Mouse (Mus musculus) embryonic facial prominence, embryonic 11.5 days (tissue): ENCODE results near the gene Ccn6. TPM values are rescaled to one million over a fixed set of nuclear protein-coding genes. Genes with fewer than 3 reads are reported as not detected.

Experiments
- ATAC-seq: fragments of 200-750 bp; cut with Nextera tagmentation; replicated peaks from 2 replicates; pipeline ENCODE4 v1.8.0; 2017; ENCODE audit warnings: low read depth; ENCODE audit not compliant: insufficient number of reproducible peaks, low FRiP score, low TSS enrichment
- DNase-seq: peaks from one replicate; pipeline ENCODE4 v3.0.0-alpha.2; 2015; ENCODE audit warnings: low spot score
- H3K27ac ChIP-seq: fragments of 300-500 bp; sonication (generic); replicated peaks from 2 replicates; pipeline ENCODE4 v1.5.1; 2014; ENCODE audit warnings: mild to moderate bottlenecking, low read depth, low read length, control low read depth
- H3K27me3 ChIP-seq: fragments of 300-500 bp; sonication (generic); 2 replicates; pipeline ENCODE4 v1.6.1; 2014; ENCODE audit warnings: mild to moderate bottlenecking, low read length, moderate library complexity, mixed read lengths; ENCODE audit not compliant: control insufficient read depth, insufficient read depth
- H3K36me3 ChIP-seq: fragments of 300-500 bp; sonication (generic); replicated peaks from 2 replicates; pipeline ENCODE4 v1.6.1; 2014; ENCODE audit warnings: low read depth, mild to moderate bottlenecking, low read length, moderate library complexity, mixed read lengths; ENCODE audit not compliant: control insufficient read depth, insufficient read depth
- H3K4me1 ChIP-seq: fragments of 300-500 bp; sonication (generic); 2 replicates; pipeline ENCODE4 v1.6.1; 2014; ENCODE audit warnings: low read length, mixed read lengths; ENCODE audit not compliant: control insufficient read depth, insufficient read depth
- H3K4me2 ChIP-seq: fragments of 300-500 bp; sonication (generic); 2 replicates; pipeline ENCODE4 v1.6.1; 2014; ENCODE audit warnings: low read depth, mild to moderate bottlenecking, control low read depth, low read length, moderate library complexity
- H3K4me3 ChIP-seq: fragments of 300-500 bp; sonication (generic); 2 replicates; pipeline ENCODE4 v1.5.1; 2014; ENCODE audit warnings: low read depth, low read length, control low read depth
- H3K9ac ChIP-seq: fragments of 300-500 bp; sonication (generic); replicated peaks from 2 replicates; pipeline ENCODE4 v1.6.1; 2014; ENCODE audit warnings: mild to moderate bottlenecking, control low read depth, low read length
- H3K9me3 ChIP-seq: fragments of 300-500 bp; sonication (generic); replicated peaks from 2 replicates; pipeline ENCODE4 v1.6.1; 2016; ENCODE audit warnings: mild to moderate bottlenecking, low read length, inconsistent platforms, mixed read lengths; ENCODE audit not compliant: control insufficient read depth
- WGBS: fragments of 180-500 bp; shearing (Covaris S2); extraction: QIAGEN DNeasy Blood & Tissue Kit; methylation state at CpG from one replicate; pipeline ENCODE4 v1.1.7; 2014; 5-methylcytosine and 5-hydroxymethylcytosine counted together
- polyA plus RNA-seq: library from polyadenylated mRNA; unstranded; fragments of >200 nt; fragmentation: Nextera tagmentation; extraction: Ambion mirVana; gene quantifications from 2 replicates; pipeline ENCODE4 v1.2.1, GENCODE M21; 2014

Ccn6 gene
- polyA plus RNA-seq, 1 experiment from 2014 or later = not detected

GRCm38 (mm10) chr10:39156719-39157118, 6.9 kb downstream of the Ccn6 start:
- no peaks in the 10 kb centered on the region for H3K4me1 ChIP-seq
- no peak overlapping the region for H3K4me3 ChIP-seq
- H3K9ac ChIP-seq = no peak overlapping the region
- no peak for ATAC-seq
- no peak for DNase-seq
- no peaks in the 10 kb centered on the region for H3K27me3 ChIP-seq
- H3K9me3 ChIP-seq = no peaks in the 10 kb centered on the region
- no peak overlapping the region for H3K27ac ChIP-seq
- no peak overlapping the region for H3K4me2 ChIP-seq
- H3K36me3 ChIP-seq = no peaks in the 10 kb centered on the region
- WGBS = 72% methylated on average over 5 of the region's 5 CpGs

DNA sequence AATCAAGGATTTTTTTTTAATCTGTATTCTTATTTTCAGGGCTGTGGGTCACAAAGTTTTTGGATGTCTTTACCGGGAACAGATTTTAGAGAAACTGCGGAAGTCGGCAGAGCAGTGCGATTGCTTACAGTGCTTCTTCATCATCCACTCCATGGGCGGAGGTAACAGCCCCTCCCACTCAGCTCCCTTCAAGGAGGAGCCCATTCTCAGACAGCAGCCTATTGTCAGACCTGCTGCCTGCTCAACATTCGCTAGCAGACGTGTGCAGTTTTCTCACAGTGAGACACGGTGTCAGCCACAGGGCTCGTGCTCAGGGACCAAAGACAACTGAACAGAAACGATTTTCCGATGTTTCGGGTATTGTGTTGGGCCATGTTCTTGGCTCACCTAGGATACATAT, 21.4 kb downstream of the Ccn6 start:
- Histone ChIP-seq H3K4me1 (no peaks in the 10 kb centered on the region), H3K9ac (no peak overlapping the region), H3K9me3 (no peaks in the 10 kb centered on the region), H3K27me3 (no peaks in the 10 kb centered on the region), H3K36me3 (no peaks in the 10 kb centered on the region; the same call in 1 of the 2 replicates), H3K4me2 (no peak overlapping the region), H3K27ac (no peak overlapping the region), H3K4me3 (no peak overlapping the region)
- WGBS = 80% methylated on average over 12 of the region's 12 CpGs
- no peak for ATAC-seq
- DNase-seq = no peak

- no peak for DNase-seq
- Histone ChIP-seq H3K4me2 (no peak overlapping the region), H3K36me3 (no peaks in the 10 kb centered on the region; the same call in 1 of the 2 replicates), H3K27ac (no peak overlapping the region), H3K9me3 (no peaks in the 10 kb centered on the region), H3K4me3 (no peak overlapping the region), H3K9ac (no peak overlapping the region), H3K4me1 (no peaks in the 10 kb centered on the region), H3K27me3 (no peaks in the 10 kb centered on the region)
- 92% methylated on average over 2 of the region's 2 CpGs for WGBS
- no peak for ATAC-seq
Measured at GRCm38 (mm10) chr10:39141401-39141800, 22.2 kb downstream of the Ccn6 start.

- Histone ChIP-seq H3K27ac (no peak overlapping the region), H3K27me3 (no peaks in the 10 kb centered on the region), H3K4me2 (no peak overlapping the region), H3K36me3 (no peaks in the 10 kb centered on the region; the same call in 1 of the 2 replicates), H3K4me1 (no peaks in the 10 kb centered on the region), H3K4me3 (no peak overlapping the region), H3K9me3 (no peaks in the 10 kb centered on the region), H3K9ac (no peak overlapping the region)
- ATAC-seq (no peak), DNase-seq (no peak)
- WGBS = 83% methylated on average over 14 of the region's 14 CpGs
Measured at GRCm38 (mm10) chr10:39140843-39141242, 22.8 kb downstream of the Ccn6 start.

GRCm38 (mm10) chr10:39138761-39139160, 24.8 kb downstream of the Ccn6 start:
- no peak overlapping the region for H3K4me2 ChIP-seq
- no peak for ATAC-seq
- H3K4me1 ChIP-seq = 0 out of 2 replicates have a peak, but pooled peaks cover 2% of the 10 kb centered on the region
- DNase-seq = no peak
- H3K9ac ChIP-seq = no peak overlapping the region
- 86% methylated on average over 6 of the region's 6 CpGs for WGBS
- no peaks in the 10 kb centered on the region for H3K27me3 ChIP-seq
- H3K9me3 ChIP-seq = no peaks in the 10 kb centered on the region
- no peaks in the 10 kb centered on the region; the same call in 1 of the 2 replicates for H3K36me3 ChIP-seq
- H3K4me3 ChIP-seq = no peak overlapping the region
- no peak overlapping the region for H3K27ac ChIP-seq

- H3K9me3 ChIP-seq = no peaks in the 10 kb centered on the region
- no peak overlapping the region for H3K4me3 ChIP-seq
- H3K27me3 ChIP-seq = no peaks in the 10 kb centered on the region
- DNase-seq (no peak), ATAC-seq (no peak)
- H3K4me2 ChIP-seq = no peak overlapping the region
- H3K27ac ChIP-seq = no peak overlapping the region
- no peak overlapping the region for H3K9ac ChIP-seq
- no peaks in the 10 kb centered on the region; the same call in 1 of the 2 replicates for H3K36me3 ChIP-seq
- 0 out of 2 replicates have a peak, but pooled peaks cover 2% of the 10 kb centered on the region for H3K4me1 ChIP-seq
- 93% methylated on average over 3 of the region's 3 CpGs for WGBS
Measured at GRCm38 (mm10) chr10:39137766-39138165, 25.8 kb downstream of the Ccn6 start.

DNA sequence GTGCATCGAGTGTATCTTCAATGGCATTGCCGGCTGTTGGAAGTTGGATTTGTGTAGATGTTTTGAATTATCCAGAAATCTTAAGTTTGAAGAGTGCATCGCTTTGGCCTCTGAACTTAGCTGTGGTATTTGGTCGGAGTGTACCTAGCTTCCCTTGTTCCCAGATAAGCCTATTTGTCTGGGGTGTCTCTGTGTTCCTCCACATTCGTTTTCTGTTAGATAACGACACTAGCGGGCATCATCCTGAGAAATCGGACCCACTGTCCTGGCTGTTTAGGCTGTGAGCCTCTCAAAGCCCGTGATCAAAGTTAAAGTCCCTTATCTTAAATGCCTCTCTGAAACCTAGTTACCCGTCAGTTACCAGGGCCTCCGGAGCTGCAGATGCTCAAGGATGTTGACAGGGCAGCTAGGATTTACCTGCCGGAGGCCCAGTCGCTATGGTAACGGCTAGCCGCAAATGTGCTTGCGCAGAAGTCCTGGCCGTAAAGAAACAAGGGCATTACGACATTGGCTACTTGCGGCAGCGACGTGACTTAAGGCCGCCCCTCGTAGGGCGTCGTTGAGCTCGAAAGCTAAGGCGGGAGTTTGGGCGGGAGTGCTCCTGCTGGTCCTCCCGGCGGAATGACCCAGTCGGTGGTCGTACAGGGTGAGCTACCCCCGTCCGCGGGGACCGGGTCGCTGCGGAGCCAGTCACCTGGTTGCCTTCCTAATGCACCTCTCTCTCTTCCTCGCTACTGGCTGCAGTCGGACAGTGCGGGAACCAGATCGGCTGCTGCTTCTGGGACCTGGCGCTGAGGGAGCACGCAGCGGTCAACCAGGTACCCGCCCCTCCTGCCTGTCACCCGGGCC, 29.9 kb downstream of the Ccn6 start, which contains the start of the genes Fam229b and Tube1:
Fam229b (minus strand) TSS at position 453 of the 849 bp plus-strand sequence.
Tube1 (plus strand) TSS at position 515 of the 849 bp plus-strand sequence.
- H3K36me3 ChIP-seq = no peaks in the 10 kb centered on the region; the same call in 1 of the 2 replicates
- DNase-seq (peak; percentile 98), ATAC-seq (peak; percentile 91)
- WGBS = 5% methylated on average over 47 of the region's 47 CpGs
- no peaks in the 10 kb centered on the region for H3K27me3 ChIP-seq
- 0 out of 2 replicates have a peak, but pooled peaks cover 2% of the 10 kb centered on the region for H3K4me1 ChIP-seq
- peak within 1 kb of the TSS; percentile 80 for H3K4me2 ChIP-seq
- peak within 1 kb of the TSS; percentile 73 for H3K9ac ChIP-seq
- no peaks in the 10 kb centered on the region for H3K9me3 ChIP-seq
- H3K27ac ChIP-seq = no peak within 1 kb of the TSS
- peak within 1 kb of the TSS; percentile 73 for H3K4me3 ChIP-seq

DNA sequence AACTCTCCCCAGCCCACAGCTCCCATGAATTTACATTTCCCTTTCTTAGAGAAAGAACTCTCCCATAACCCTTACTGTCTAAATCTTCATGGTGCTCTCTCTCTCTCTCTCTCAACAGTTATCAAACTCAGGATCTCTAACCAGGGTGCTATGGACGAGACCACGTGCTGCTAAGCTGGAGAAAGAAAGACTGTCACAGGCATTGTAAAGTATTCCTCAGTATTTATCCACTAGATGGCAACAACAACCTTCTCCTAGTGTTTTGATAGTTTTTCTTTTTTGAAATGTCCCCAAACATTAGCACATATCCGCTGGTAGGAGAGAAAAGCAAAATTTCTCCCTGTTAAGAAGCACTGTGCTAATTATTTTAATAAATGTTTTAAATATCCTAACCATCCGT, 42.2 kb downstream of the Ccn6 start:
- ATAC-seq (no peak), DNase-seq (peak; percentile 33)
- Histone ChIP-seq H3K27ac (no peak overlapping the region), H3K36me3 (no peaks in the 10 kb centered on the region), H3K4me3 (no peak overlapping the region), H3K4me2 (no peak overlapping the region), H3K4me1 (no peaks in the 10 kb centered on the region), H3K27me3 (no peaks in the 10 kb centered on the region), H3K9me3 (no peaks in the 10 kb centered on the region), H3K9ac (no peak overlapping the region)
- 42% methylated on average over 4 of the region's 4 CpGs for WGBS
